9 mouse cellular contexts compared by ENCODE assay signal in genomic region chr11:62220756-62221510, GRCm38 (mm10). TPM values are rescaled to one million over a fixed set of nuclear protein-coding genes. Genes with fewer than 3 reads are reported as not detected.
A peak's percentile ranks its signal among the peaks of the same experiment; 100 is the strongest.
DNase-seq lines count a peak whose midpoint lies in the region; ATAC-seq lines count a peak whose summit lies in the region.
"Had no signal": no experiment of that assay in that cellular context is flagged by ENCODE, and none has a peak within 500 bp of the region (broad histone marks: within the 10 kb centered on the region; RNA-seq: fewer than 3 reads in every experiment).

No protein-coding gene starts in this region.

- no peak for ATAC-seq in embryonic facial prominence, embryonic 14.5 days (ENCODE audit: low read depth)
- ATAC-seq in kidney, embryonic 16.5 days (ENCODE audit: low FRiP score, low TSS enrichment): peak; percentile 46; the same call in 1 of the 2 replicates
- ATAC-seq in midbrain, embryonic 14.5 days (ENCODE audit: low FRiP score, low TSS enrichment): no peak

- no peak overlapping the region for H3K9ac ChIP-seq in embryonic facial prominence, embryonic 14.5 days (ENCODE audit: low read depth, low read length)
- H3K9ac ChIP-seq in kidney, embryonic 16.5 days (replicated peaks; ENCODE audit: low read length): no peak overlapping the region
- H3K9ac ChIP-seq in midbrain, embryonic 14.5 days (replicated peaks; ENCODE audit: low read length): no peak overlapping the region

- H3K27ac ChIP-seq in embryonic facial prominence, embryonic 14.5 days (replicated peaks; ENCODE audit: low read depth, low read length): no peak overlapping the region
- H3K27ac ChIP-seq in embryonic facial prominence, embryonic 10.5 days (replicated peaks): no peak overlapping the region
- no peak overlapping the region for H3K27ac ChIP-seq in kidney, embryonic 16.5 days (ENCODE audit: low read length)
- H3K27ac ChIP-seq in midbrain, embryonic 14.5 days (replicated peaks; ENCODE audit: low read depth, low read length): no peak overlapping the region
- H3K27ac ChIP-seq: midbrain, embryonic 10.5 days had no signal

- no peak overlapping the region for H3K4me2 ChIP-seq in embryonic facial prominence, embryonic 14.5 days (ENCODE audit: low read depth, low read length)
- H3K4me2 ChIP-seq in kidney, embryonic 16.5 days (replicated peaks; ENCODE audit: low read depth, low read length): no peak overlapping the region
- no peak overlapping the region for H3K4me2 ChIP-seq in midbrain, embryonic 14.5 days (ENCODE audit: low read length)

- DNase-seq in embryonic facial prominence, embryonic 14.5 days (ENCODE audit: low spot score): peak; percentile 16
- DNase-seq in embryonic facial prominence, embryonic 10.5 days (ENCODE audit: low spot score): no peak
- DNase-seq in right cerebral cortex, postnatal 10 days (ENCODE audit: low spot score in 2 of 2): peak; percentile 29 to 34
- no peak for DNase-seq in right cerebral cortex, postnatal 25 days
- no peak for DNase-seq in midbrain, embryonic 14.5 days
- DNase-seq in cerebellum, postnatal 10 days: no peak
- no peak for DNase-seq in embryo, embryonic 10 days (ENCODE audit: low spot score)

- no peaks in the 10 kb centered on the region for H3K9me3 ChIP-seq in embryonic facial prominence, embryonic 14.5 days (ENCODE audit: control insufficient read depth, low read length)
- H3K9me3 ChIP-seq in embryonic facial prominence, embryonic 10.5 days: no peaks in the 10 kb centered on the region
- H3K9me3 ChIP-seq in kidney, embryonic 16.5 days (ENCODE audit: low read length): no peaks in the 10 kb centered on the region
- no peaks in the 10 kb centered on the region for H3K9me3 ChIP-seq in midbrain, embryonic 14.5 days (ENCODE audit: control insufficient read depth, low read length)
- H3K9me3 ChIP-seq: midbrain, embryonic 10.5 days had no signal

- H3K36me3 ChIP-seq in embryonic facial prominence, embryonic 14.5 days (ENCODE audit: control insufficient read depth, insufficient read depth, low read length): no peaks in the 10 kb centered on the region
- peaks cover 15% of the 10 kb centered on the region; the same call in 1 of the 2 replicates for H3K36me3 ChIP-seq in embryonic facial prominence, embryonic 10.5 days (replicated peaks)
- no peaks in the 10 kb centered on the region for H3K36me3 ChIP-seq in kidney, embryonic 16.5 days (ENCODE audit: insufficient read depth, low read length)
- H3K36me3 ChIP-seq in midbrain, embryonic 14.5 days (ENCODE audit: control insufficient read depth, insufficient read depth, low read length): no peaks in the 10 kb centered on the region

- no peak overlapping the region for H3K4me3 ChIP-seq in embryonic facial prominence, embryonic 14.5 days (ENCODE audit: low read depth, low read length)
- no peak overlapping the region for H3K4me3 ChIP-seq in embryonic facial prominence, embryonic 10.5 days
- H3K4me3 ChIP-seq in kidney, embryonic 16.5 days (ENCODE audit: low read length): no peak overlapping the region
- H3K4me3 ChIP-seq in midbrain, embryonic 14.5 days (replicated peaks; ENCODE audit: low read depth, low read length): no peak overlapping the region
- H3K4me3 ChIP-seq: midbrain, embryonic 10.5 days had no signal

- H3K4me1 ChIP-seq in embryonic facial prominence, embryonic 14.5 days (ENCODE audit: control insufficient read depth, insufficient read depth, low read length): 0 out of 2 replicates have a peak, but pooled peaks cover 5% of the 10 kb centered on the region
- H3K4me1 ChIP-seq in embryonic facial prominence, embryonic 10.5 days: peaks cover 4% of the 10 kb centered on the region; the same call in 1 of the 2 replicates
- H3K4me1 ChIP-seq in kidney, embryonic 16.5 days (ENCODE audit: insufficient read depth, low read length): peaks cover 15% of the 10 kb centered on the region
- H3K4me1 ChIP-seq in midbrain, embryonic 14.5 days (ENCODE audit: control insufficient read depth, insufficient read depth, low read length): no peaks in the 10 kb centered on the region

- no peaks in the 10 kb centered on the region for H3K27me3 ChIP-seq in embryonic facial prominence, embryonic 14.5 days (replicated peaks; ENCODE audit: control insufficient read depth, insufficient read depth, low read length)
- no peaks in the 10 kb centered on the region for H3K27me3 ChIP-seq in embryonic facial prominence, embryonic 10.5 days (replicated peaks; ENCODE audit: low read depth, poor library complexity, severe bottlenecking)
- no peaks in the 10 kb centered on the region for H3K27me3 ChIP-seq in kidney, embryonic 16.5 days (ENCODE audit: insufficient read depth, low read length)
- no peaks in the 10 kb centered on the region for H3K27me3 ChIP-seq in midbrain, embryonic 14.5 days (ENCODE audit: control insufficient read depth, insufficient read depth, low read length)

- 83% methylated on average over 7 of the region's 7 CpGs for WGBS in embryonic facial prominence, embryonic 14.5 days
- 83% methylated on average over 7 of the region's 7 CpGs for WGBS in embryonic facial prominence, embryonic 10.5 days
- WGBS in kidney, embryonic 16.5 days: 73% methylated on average over 7 of the region's 7 CpGs
- WGBS in midbrain, embryonic 14.5 days: 87% methylated on average over 7 of the region's 7 CpGs

RNA-seq across cellular contexts. Expression of gene Adora2b, which starts 27.9 kb away (rescaled TPM):
- polyA plus RNA-seq in embryonic facial prominence, embryonic 14.5 days (2014; fragmentation: Nextera tagmentation; extraction: Ambion mirVana): 12.0 and 13.8 TPM in 2 replicates
- 7.3 and 8.2 TPM in 2 replicates for polyA plus RNA-seq in embryonic facial prominence, embryonic 10.5 days (2016; fragmentation: Nextera tagmentation; extraction: Ambion mirVana)
- polyA plus RNA-seq in kidney, embryonic 16.5 days (2015; fragmentation: Nextera tagmentation; extraction: Ambion mirVana): 4.4 and 6.0 TPM in 2 replicates
- polyA plus RNA-seq in midbrain, embryonic 14.5 days (2014; fragmentation: Nextera tagmentation; extraction: Ambion mirVana): 2.7 and 3.1 TPM in 2 replicates

Comparison
In these comparisons a context has a peak if more than half of its experiments do, and no peak if none do; other contexts are left out.
1. DNase-seq: peak in embryonic facial prominence, embryonic 14.5 days (single experiment) and right cerebral cortex, postnatal 10 days (2 of 2); none in embryonic facial prominence, embryonic 10.5 days (single experiment), right cerebral cortex, postnatal 25 days (single experiment), midbrain, embryonic 14.5 days (single experiment), cerebellum, postnatal 10 days (0 of 2) and embryo, embryonic 10 days (single experiment).